Mouse (Mus musculus) heart, embryonic 10.5 days (tissue): ENCODE measurements at regions not wholly inside any gene's neighbourhood (a gene's known extent, or its start where the extent isn't known, plus 50 kb on each side); places are given as distances from the start of the nearest gene placed in this dataset.
A peak's percentile ranks its signal among the peaks of the same experiment; 100 is the strongest.

ENCODE experiments used
- DNase-seq: peaks from one replicate; pipeline ENCODE4 v3.0.0-alpha.2; 2017; ENCODE audit warnings: low spot score
- H3K27ac ChIP-seq: fragments of 300-500 bp; sonication (generic); 2 replicates; pipeline ENCODE4 v1.5.1; 2016; ENCODE audit warnings: mild to moderate bottlenecking
- H3K27me3 ChIP-seq: fragments of 300-500 bp; sonication (generic); 2 replicates; pipeline ENCODE4 v1.6.1; 2016; ENCODE audit warnings: mild to moderate bottlenecking; ENCODE audit not compliant: poor library complexity, insufficient read depth, severe bottlenecking
- H3K36me3 ChIP-seq: fragments of 300-500 bp; sonication (generic); 2 replicates; pipeline ENCODE4 v1.6.1; 2016; ENCODE audit warnings: mild to moderate bottlenecking, moderate library complexity
- H3K4me1 ChIP-seq: fragments of 300-500 bp; sonication (generic); 2 replicates; pipeline ENCODE4 v1.6.1; 2016; ENCODE audit warnings: mild to moderate bottlenecking
- H3K4me3 ChIP-seq: fragments of 300-500 bp; sonication (generic); 2 replicates; pipeline ENCODE4 v1.5.1; 2016; ENCODE audit warnings: mild to moderate bottlenecking, moderate library complexity
- H3K9me3 ChIP-seq: fragments of 300-500 bp; sonication (generic); 2 replicates; pipeline ENCODE4 v1.6.1; 2016; ENCODE audit warnings: mild to moderate bottlenecking, moderate library complexity
- WGBS: fragments of 180-500 bp; shearing (Covaris S2); methylation state at CpG from one replicate; pipeline ENCODE4 v1.1.7; 2016; 5-methylcytosine and 5-hydroxymethylcytosine counted together

DNA sequence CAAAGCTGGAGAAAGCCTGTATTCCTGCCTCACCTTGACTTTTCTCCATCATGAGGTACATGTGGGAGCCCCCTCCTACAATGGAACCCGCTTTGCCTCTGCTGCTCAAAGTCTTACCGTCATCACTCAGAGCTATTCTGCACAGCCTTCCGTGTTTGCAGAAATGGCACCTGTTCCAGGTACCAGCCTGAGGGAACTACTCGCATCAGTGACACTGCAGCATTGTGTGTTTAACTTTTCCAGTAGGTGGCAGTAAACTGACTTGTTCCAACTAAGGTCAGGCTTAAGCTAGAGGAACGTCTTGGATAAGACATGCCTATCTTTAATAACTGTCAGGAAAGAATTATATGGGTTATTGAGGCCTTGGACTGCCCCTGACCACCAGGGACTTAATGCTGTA, 71.4 kb downstream of the Fam173b start:
- WGBS: 50% methylated on average over 5 of the region's 5 CpGs
- H3K27me3 ChIP-seq: no peaks in the 10 kb centered on the region
- H3K9me3 ChIP-seq: no peaks in the 10 kb centered on the region
- DNase-seq: no peak
- no peak overlapping the region for H3K27ac ChIP-seq
- H3K4me3 ChIP-seq: no peak overlapping the region
- no peaks in the 10 kb centered on the region for H3K4me1 ChIP-seq
- H3K36me3 ChIP-seq: no peaks in the 10 kb centered on the region

DNA sequence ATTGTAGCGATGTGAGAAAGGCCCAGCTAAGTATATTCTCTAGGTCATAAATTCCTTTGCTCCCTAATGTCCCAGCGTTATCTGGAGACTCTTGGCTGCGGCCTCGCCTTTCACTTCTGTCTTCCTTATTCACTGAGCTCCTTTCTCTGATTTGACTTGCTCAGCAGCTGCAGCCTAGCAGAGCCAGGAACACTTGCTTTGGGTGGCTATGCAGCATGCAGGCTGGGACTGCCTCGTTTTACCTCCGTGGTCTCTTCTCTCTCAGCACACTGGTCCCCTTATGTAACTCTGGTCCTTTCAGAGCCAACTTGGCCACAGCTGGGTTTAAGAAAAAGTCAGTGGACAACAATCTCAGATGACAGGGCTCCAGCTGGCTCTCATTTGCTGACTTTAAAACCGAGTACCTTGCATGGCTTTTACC, 75.1 kb downstream of the Fam173b start:
- DNase-seq: no peak
- WGBS: 57% methylated on average over 7 of the region's 7 CpGs
- H3K27me3 ChIP-seq: no peaks in the 10 kb centered on the region
- no peaks in the 10 kb centered on the region for H3K4me1 ChIP-seq
- H3K4me3 ChIP-seq: no peak overlapping the region
- no peaks in the 10 kb centered on the region for H3K9me3 ChIP-seq
- H3K36me3 ChIP-seq: no peaks in the 10 kb centered on the region
- H3K27ac ChIP-seq: no peak overlapping the region

DNA sequence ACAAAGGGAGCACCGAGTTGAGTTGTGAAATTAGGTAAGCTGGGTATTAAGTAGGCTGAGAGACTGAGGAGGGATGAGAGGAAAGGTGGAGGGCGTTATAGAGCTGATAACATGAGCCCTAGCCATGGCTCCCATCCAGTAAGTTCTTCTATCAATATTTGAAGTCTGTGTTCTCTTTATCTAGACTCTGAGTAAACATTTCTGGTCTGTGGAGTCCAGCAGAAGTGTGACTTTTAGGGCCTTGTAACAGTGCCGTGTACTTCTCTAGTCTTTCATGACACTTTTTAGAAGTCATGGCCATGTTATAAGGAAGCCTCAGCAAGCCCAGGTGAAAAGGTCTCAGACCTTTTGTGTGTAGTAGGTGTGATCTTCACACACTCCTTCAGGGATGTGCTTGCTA, 91.5 kb downstream of the Fam173b start:
- no peaks in the 10 kb centered on the region for H3K4me1 ChIP-seq
- H3K4me3 ChIP-seq: no peak overlapping the region
- DNase-seq: no peak
- H3K9me3 ChIP-seq: no peaks in the 10 kb centered on the region
- 69% methylated on average over 3 of the region's 3 CpGs for WGBS
- no peaks in the 10 kb centered on the region for H3K36me3 ChIP-seq
- H3K27ac ChIP-seq: no peak overlapping the region
- no peaks in the 10 kb centered on the region for H3K27me3 ChIP-seq

DNA sequence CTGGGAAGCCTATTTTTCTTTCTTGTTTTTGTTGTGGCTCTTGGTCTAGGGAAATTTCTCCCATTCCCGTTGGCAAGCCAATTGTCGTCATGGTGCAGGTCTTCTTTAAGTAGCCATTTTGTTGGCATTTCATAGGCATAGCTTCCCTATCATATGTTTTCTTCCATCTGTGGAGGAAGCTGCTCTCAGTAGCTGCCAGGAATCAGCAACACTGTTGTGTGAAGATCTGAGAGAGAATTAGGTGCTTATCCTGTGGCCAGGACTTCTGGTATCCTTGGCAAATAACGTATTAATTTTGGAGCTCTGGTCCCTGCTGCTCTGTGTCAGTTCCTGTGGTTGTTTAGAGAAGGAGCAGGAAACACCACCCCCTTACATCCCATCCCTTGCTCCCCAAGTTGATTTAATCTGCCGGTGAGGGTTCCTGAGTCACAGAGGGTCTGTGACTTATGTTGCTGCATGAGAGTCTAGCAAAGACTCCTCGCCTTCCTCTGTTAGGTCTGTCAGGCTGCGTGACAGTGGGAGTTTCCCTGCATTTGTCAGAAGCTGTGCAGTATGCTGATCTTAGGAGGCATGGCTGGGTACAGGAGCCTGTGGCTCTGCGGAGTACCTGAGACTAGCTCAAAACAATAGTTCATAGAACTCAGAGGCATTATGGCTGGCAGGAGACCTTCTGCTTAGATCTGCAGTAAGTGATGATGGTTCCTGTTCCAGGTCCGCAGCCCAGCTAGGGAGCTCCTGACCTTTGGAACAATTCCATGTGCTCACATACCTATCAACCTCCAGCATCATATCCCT, 93.4 kb downstream of the Fam173b start:
- no peaks in the 10 kb centered on the region for H3K9me3 ChIP-seq
- H3K27me3 ChIP-seq: no peaks in the 10 kb centered on the region
- no peak overlapping the region for H3K27ac ChIP-seq
- DNase-seq: peak; percentile 22
- no peaks in the 10 kb centered on the region for H3K4me1 ChIP-seq
- 77% methylated on average over 8 of the region's 8 CpGs for WGBS
- no peak overlapping the region for H3K4me3 ChIP-seq
- no peaks in the 10 kb centered on the region for H3K36me3 ChIP-seq

DNA sequence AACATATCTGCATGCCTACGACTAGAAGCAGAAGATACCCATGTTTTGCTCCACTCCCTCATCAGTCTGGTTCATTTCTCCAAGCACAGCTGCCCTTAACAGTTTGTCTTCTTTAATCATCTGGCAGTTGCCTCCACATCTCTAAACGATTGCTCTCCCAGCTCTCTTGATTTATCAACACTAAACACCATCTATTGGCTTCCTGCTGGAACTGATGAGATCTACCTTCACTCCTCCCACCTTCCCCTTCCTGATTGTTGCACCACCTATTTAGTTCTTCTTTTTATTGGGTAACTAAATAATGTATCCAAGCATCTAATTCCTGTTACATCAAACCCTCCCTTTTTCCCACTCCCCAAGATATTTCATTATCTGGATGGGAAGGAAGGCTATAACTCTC, 101.7 kb downstream of the Fam173b start:
- peak; percentile 3 for DNase-seq
- Histone ChIP-seq H3K9me3 (no peaks in the 10 kb centered on the region; the same call in 1 of the 2 replicates), H3K4me3 (no peak overlapping the region), H3K27me3 (no peaks in the 10 kb centered on the region), H3K36me3 (no peaks in the 10 kb centered on the region), H3K27ac (no peak overlapping the region), H3K4me1 (no peaks in the 10 kb centered on the region)
- 80% methylated on average over 2 of the region's 2 CpGs for WGBS

DNA sequence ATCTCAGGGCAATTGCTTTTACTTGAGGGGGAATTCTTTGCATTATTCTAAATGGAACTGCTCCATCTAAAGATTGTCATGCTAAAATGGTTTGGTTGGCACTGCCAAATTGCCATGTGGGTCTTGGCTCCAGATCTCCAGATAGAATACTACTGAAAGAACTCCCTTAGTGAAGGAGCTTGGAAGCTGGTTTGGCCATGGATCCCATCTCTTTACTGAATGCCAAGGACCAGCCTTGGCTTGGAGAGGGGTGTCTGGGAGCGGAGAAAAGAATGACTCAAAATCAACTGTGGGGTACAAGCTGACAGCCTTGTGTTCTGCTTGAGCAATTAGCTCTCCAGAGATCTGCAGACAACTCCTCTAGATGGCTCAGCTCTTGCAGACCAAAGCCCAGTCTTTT, 105.8 kb downstream of the Fam173b start:
- Histone ChIP-seq H3K4me3 (no peak overlapping the region), H3K36me3 (no peaks in the 10 kb centered on the region), H3K9me3 (no peaks in the 10 kb centered on the region; the same call in 1 of the 2 replicates), H3K27me3 (no peaks in the 10 kb centered on the region), H3K27ac (no peak overlapping the region), H3K4me1 (0 out of 2 replicates have a peak, but pooled peaks cover 5% of the 10 kb centered on the region)
- WGBS: 84% methylated on average over 1 of the region's 1 CpGs
- DNase-seq: peak; percentile 17

DNA sequence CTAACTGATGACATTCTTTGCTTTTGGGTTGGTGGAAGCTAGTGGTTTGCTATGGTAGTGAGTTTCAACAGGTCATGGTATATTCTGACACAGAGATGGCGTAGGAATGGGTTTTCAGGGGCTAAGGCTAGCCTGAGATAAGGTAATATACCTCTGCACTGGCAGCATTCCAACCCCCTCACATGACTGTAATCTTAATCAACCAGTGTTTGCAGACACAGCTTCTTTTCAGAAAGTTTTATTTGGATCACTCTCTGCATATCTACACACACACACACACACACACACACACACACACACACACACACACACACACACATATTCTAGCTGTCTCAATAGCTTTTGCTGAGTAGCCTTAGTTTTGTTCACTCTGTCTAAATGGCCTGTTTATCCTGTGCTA, 119.4 kb downstream of the Fam173b start:
- Histone ChIP-seq H3K27ac (no peak overlapping the region), H3K4me1 (no peaks in the 10 kb centered on the region), H3K4me3 (no peak overlapping the region), H3K27me3 (no peaks in the 10 kb centered on the region), H3K9me3 (no peaks in the 10 kb centered on the region), H3K36me3 (no peaks in the 10 kb centered on the region)
- no peak for DNase-seq
- 79% methylated on average over 1 of the region's 1 CpGs for WGBS

DNA sequence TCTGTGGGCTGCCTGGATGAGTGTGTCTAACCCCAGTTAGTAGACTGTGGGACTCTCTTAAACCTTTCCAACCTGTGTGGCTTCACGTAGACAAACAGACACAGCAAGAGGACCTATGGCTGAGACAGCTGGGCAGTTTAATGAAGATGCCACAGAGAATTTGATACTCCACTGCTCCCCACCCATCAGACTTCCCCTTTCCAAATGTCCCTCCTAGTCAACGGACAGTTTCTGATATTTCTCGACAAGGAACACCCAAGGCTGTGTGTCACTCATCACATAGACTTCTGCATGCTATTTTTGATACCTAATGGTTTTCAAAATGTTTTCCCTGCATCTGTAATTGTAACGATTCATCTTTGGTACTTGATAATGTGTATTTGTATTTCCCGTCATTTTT, 120.8 kb downstream of the Fam173b start:
- Histone ChIP-seq H3K4me1 (no peaks in the 10 kb centered on the region), H3K27ac (no peak overlapping the region), H3K27me3 (no peaks in the 10 kb centered on the region), H3K36me3 (no peaks in the 10 kb centered on the region), H3K4me3 (no peak overlapping the region), H3K9me3 (no peaks in the 10 kb centered on the region)
- WGBS: 82% methylated on average over 5 of the region's 5 CpGs
- no peak for DNase-seq

DNA sequence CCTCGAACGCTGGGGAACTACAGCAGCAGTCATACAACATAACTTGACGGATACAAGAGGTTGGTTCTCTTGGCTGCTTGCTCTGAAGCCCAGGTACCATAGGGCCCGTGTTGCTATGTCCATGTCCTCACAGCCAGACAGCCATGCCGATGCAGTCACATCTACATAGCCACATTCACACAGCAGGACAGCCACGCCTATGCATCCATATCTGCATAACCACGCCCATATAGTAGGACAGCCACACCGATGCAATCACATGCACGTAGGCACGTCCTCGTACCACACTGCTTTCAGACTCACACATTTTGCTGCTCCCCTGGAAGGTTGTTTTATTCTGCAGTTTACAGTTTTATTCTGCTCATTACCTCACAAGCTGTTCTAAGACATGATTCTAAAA, 122.6 kb downstream of the Fam173b start:
- WGBS: 62% methylated on average over 11 of the region's 11 CpGs
- H3K36me3 ChIP-seq: no peaks in the 10 kb centered on the region
- DNase-seq: no peak
- no peaks in the 10 kb centered on the region for H3K9me3 ChIP-seq
- H3K4me1 ChIP-seq: no peaks in the 10 kb centered on the region
- H3K27me3 ChIP-seq: no peaks in the 10 kb centered on the region
- H3K27ac ChIP-seq: no peak overlapping the region
- H3K4me3 ChIP-seq: no peak overlapping the region

DNA sequence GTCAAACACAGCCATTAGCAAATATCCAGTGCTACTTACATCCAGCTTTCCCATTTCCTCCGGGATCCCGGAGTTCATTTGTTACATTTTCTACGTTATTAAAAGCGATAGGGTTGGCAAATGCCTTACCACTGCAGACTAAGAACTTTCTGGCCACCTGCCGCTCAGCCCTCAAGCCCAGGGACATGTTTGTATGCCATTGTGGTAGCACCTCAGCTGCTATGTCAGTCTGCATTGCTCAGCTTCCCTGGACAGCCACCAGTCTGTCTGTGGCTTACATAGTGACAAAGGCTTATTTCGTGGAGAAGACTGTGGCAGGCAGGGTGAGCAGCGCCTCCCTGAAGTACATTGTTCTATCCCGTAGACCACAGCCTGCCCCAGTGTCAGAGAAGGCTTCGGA, 127.5 kb downstream of the Fam173b start:
- 81% methylated on average over 9 of the region's 9 CpGs for WGBS
- Histone ChIP-seq H3K4me1 (peaks cover 7% of the 10 kb centered on the region; the same call in 1 of the 2 replicates), H3K4me3 (no peak overlapping the region), H3K36me3 (no peaks in the 10 kb centered on the region), H3K9me3 (no peaks in the 10 kb centered on the region), H3K27me3 (no peaks in the 10 kb centered on the region), H3K27ac (no peak overlapping the region)
- DNase-seq: peak; percentile 17

DNA sequence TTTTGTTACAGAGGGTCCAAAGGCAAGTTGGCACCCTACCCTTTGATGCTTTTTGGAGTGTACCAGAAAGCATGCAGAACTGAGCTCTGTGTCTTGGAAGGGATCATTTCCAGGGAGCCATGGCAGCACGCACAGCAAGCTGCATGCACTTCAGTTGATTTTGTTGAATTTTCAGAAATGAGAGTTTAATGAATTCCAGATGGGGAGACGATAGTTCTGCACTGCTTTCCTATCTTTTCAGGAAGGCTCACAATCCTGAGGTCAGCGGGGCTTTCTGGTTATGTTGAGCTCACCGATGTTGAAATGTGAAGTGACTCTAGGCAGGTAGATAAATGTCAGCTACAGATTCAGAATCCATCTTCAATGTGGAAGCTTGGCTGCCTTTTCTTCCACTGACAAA, 140.0 kb downstream of the Fam173b start:
- DNase-seq: no peak
- Histone ChIP-seq H3K4me3 (no peak overlapping the region), H3K9me3 (no peaks in the 10 kb centered on the region), H3K4me1 (no peaks in the 10 kb centered on the region), H3K27me3 (no peaks in the 10 kb centered on the region), H3K27ac (no peak overlapping the region), H3K36me3 (no peaks in the 10 kb centered on the region)
- WGBS: 69% methylated on average over 4 of the region's 4 CpGs

DNA sequence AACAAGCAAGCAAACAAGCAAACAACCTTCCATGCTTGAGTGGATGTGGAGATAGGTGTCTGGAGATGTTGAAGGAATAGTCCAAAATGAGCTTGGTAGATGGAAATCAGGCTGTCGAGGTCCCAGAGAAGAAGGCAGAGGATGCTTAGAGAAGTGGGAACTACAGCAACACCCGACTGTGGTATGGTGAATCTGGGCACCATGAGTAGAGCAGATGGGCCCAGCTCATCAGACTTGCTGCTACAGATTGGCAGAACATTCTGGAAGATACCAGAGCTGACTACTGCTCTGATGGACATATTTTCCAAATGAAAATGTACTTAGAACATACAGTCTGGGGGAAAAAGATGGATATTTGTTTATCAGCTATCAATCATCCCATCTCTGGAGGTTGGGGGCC, 142.9 kb downstream of the Fam173b start:
- Histone ChIP-seq H3K4me1 (no peaks in the 10 kb centered on the region), H3K9me3 (no peaks in the 10 kb centered on the region), H3K27me3 (no peaks in the 10 kb centered on the region), H3K27ac (no peak overlapping the region), H3K36me3 (no peaks in the 10 kb centered on the region), H3K4me3 (no peak overlapping the region)
- peak; percentile 27 for DNase-seq
- WGBS: 69% methylated on average over 2 of the region's 2 CpGs

DNA sequence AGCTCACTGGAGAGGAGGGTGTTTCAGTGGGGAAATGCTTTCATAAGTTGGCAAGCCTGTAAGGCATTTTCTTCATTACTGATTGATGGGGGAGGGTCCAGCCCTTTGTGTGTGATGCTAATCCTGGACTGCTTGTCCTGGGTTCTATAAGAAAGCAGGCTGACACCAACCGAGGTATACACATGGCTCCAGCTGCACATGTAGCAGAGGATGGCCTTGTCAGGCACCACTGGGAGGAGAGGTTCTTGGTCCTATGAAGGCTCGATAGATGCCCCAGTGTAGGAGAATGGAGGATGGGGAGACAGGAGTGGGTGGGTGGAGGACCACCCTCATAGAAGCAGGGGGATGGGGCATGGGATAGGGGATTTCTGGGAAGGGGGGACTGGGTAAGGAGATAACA, 151.0 kb downstream of the Fam173b start:
- WGBS: 73% methylated on average over 2 of the region's 2 CpGs
- no peak for DNase-seq
- no peaks in the 10 kb centered on the region for H3K36me3 ChIP-seq
- no peak overlapping the region for H3K4me3 ChIP-seq
- H3K4me1 ChIP-seq: no peaks in the 10 kb centered on the region
- H3K27ac ChIP-seq: no peak overlapping the region
- no peaks in the 10 kb centered on the region for H3K27me3 ChIP-seq
- no peaks in the 10 kb centered on the region for H3K9me3 ChIP-seq
